Mouse (Mus musculus): ENCODE data around the gene Sprr3.

DNA sequence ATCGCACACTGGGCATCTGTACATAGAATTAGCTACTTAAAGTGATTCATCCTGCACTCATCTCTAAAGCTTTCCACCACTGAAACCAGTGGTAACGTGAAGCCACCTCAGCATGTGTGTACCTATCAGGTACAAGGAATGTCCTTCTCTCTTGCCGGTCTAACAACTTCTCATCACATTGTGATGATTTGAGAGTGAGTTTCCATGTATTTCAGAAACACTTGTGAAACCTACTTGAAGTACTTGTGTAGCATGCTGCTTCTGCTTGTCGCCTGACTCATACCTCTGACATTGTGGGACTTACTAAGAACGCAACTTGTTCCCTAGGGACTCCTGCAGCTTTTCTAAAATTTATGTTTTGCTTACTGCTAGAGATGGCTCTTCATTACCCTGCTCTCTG, 3.4 kb downstream of the Sprr3 start:
- TF ChIP-seq CTCF (IDR thresholded peaks at IDR 0.05; ENCODE audit: borderline replicate concordance, insufficient read depth, low read depth, low read length) (no peak), POLR2A (IDR thresholded peaks at IDR 0.05; ENCODE audit: borderline replicate concordance, insufficient read depth, low read length) (no peak)

All from cerebellum, adult 2 months (tissue).